Mouse (Mus musculus) embryonic facial prominence, embryonic 10.5 days (tissue): Measurements from ENCODE around the gene Dnajb13. TPM values are rescaled to one million over a fixed set of nuclear protein-coding genes. Genes with fewer than 3 reads are reported as not detected.

ENCODE experiments used
- DNase-seq: peaks from one replicate; pipeline ENCODE4 v3.0.0-alpha.2; 2017; ENCODE audit warnings: low spot score
- H3K27ac ChIP-seq: fragments of 300-500 bp; sonication (generic); replicated peaks from 2 replicates; pipeline ENCODE4 v1.5.1; 2016; ENCODE audit warnings: mild to moderate bottlenecking
- H3K27me3 ChIP-seq: fragments of 300-500 bp; sonication (generic); replicated peaks from 2 replicates; pipeline ENCODE4 v1.6.1; 2016; ENCODE audit warnings: low read depth, mild to moderate bottlenecking; ENCODE audit not compliant: poor library complexity, severe bottlenecking
- H3K36me3 ChIP-seq: fragments of 300-500 bp; sonication (generic); replicated peaks from 2 replicates; pipeline ENCODE4 v1.6.1; 2016; ENCODE audit warnings: mild to moderate bottlenecking, moderate library complexity
- H3K4me1 ChIP-seq: fragments of 300-500 bp; sonication (generic); 2 replicates; pipeline ENCODE4 v1.6.1; 2016
- H3K4me3 ChIP-seq: fragments of 300-500 bp; sonication (generic); 2 replicates; pipeline ENCODE4 v1.5.1; 2016; ENCODE audit warnings: mild to moderate bottlenecking, moderate library complexity
- H3K9me3 ChIP-seq: fragments of 300-500 bp; sonication (generic); 2 replicates; pipeline ENCODE4 v1.6.1; 2016; ENCODE audit warnings: mild to moderate bottlenecking
- WGBS: fragments of 180-500 bp; shearing (Covaris S2); methylation state at CpG from one replicate; pipeline ENCODE4 v1.1.7; 2016; 5-methylcytosine and 5-hydroxymethylcytosine counted together
- polyA plus RNA-seq: library from polyadenylated mRNA; unstranded; fragments of >200 nt; fragmentation: Nextera tagmentation; extraction: Ambion mirVana; gene quantifications from 2 replicates; pipeline ENCODE4 v1.2.1, GENCODE M21; 2016

Gene Dnajb13
- 0.27 and 0.38 TPM in 2 replicates for polyA plus RNA-seq

- H3K4me3 ChIP-seq, result no peak within 1 kb of the TSS
- H3K27ac ChIP-seq, result no peak within 1 kb of the TSS
- H3K36me3 ChIP-seq, result no peaks in the 10 kb centered on the region
- peaks cover 3% of the 10 kb centered on the region; the same call in 1 of the 2 replicates for H3K4me1 ChIP-seq
- peaks cover 19% of the 10 kb centered on the region; the same call in 1 of the 2 replicates for H3K27me3 ChIP-seq
- no peaks in the 10 kb centered on the region for H3K9me3 ChIP-seq
- 54% methylated on average over 11 of the region's 11 CpGs for WGBS
- DNase-seq, result peak; percentile 14
Observed at GRCm38 (mm10) chr7:100514573-100514972, at the start of gene Dnajb13. TSS of gene Dnajb13 (minus strand) at chr7:100514960.

GRCm38 (mm10) chr7:100561861-100562587 lies 47.3 kb upstream of the Dnajb13 start:
- DNase-seq, result no peak
- Histone ChIP-seq H3K4me1 (no peaks in the 10 kb centered on the region), H3K9me3 (no peaks in the 10 kb centered on the region), H3K4me3 (no peak overlapping the region), H3K27me3 (no peaks in the 10 kb centered on the region), H3K36me3 (peaks cover 8% of the 10 kb centered on the region; the same call in 1 of the 2 replicates), H3K27ac (no peak overlapping the region)
- WGBS, result 77% methylated on average over 11 of the region's 11 CpGs

DNA sequence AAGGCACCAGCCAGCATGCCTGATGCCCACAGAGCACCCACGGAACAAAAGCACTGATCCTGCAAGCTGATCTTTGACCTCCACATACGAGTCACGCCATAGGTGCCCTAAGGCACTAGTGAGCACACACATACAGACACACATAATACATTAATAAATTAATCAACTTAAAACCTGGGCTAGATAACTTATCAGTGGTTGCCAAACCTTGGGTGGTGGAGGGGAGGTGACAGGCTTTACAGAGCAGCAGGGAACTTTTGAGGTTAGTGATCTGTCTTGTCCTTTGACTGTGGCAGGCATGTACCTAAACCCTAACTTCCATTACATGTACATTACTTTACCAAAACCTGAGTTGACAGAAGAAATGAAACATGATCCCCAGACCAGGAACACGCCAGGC lies 44.6 kb upstream of the Dnajb13 start:
- Histone ChIP-seq H3K9me3 (no peaks in the 10 kb centered on the region), H3K4me3 (no peak overlapping the region), H3K27me3 (no peaks in the 10 kb centered on the region), H3K4me1 (peaks cover 6% of the 10 kb centered on the region), H3K27ac (no peak overlapping the region), H3K36me3 (no peaks in the 10 kb centered on the region)
- DNase-seq, result no peak
- WGBS, result 84% methylated on average over 4 of the region's 4 CpGs

GRCm38 (mm10) chr7:100557241-100557640 lies 42.5 kb upstream of the Dnajb13 start:
- Histone ChIP-seq H3K9me3 (no peaks in the 10 kb centered on the region), H3K4me3 (no peak overlapping the region), H3K36me3 (no peaks in the 10 kb centered on the region), H3K4me1 (peaks cover 6% of the 10 kb centered on the region), H3K27me3 (no peaks in the 10 kb centered on the region), H3K27ac (no peak overlapping the region)
- WGBS, result 87% methylated on average over 5 of the region's 5 CpGs
- no peak for DNase-seq

GRCm38 (mm10) chr7:100555431-100555951 lies 40.7 kb upstream of the Dnajb13 start:
- peaks cover 4% of the 10 kb centered on the region; the same call in 1 of the 2 replicates for H3K36me3 ChIP-seq
- WGBS, result 21% methylated on average over 13 of the region's 13 CpGs
- H3K4me3 ChIP-seq, result peak overlapping the region; percentile 26; the same call in 1 of the 2 replicates
- peak; percentile 53 for DNase-seq
- H3K27me3 ChIP-seq, result no peaks in the 10 kb centered on the region
- H3K4me1 ChIP-seq, result peaks cover 6% of the 10 kb centered on the region
- peak overlapping the region; percentile 78 for H3K27ac ChIP-seq
- no peaks in the 10 kb centered on the region for H3K9me3 ChIP-seq

GRCm38 (mm10) chr7:100554939-100555338 lies 40.2 kb upstream of the Dnajb13 start:
- 65% methylated on average over 5 of the region's 5 CpGs for WGBS
- Histone ChIP-seq H3K27ac (peak overlapping the region; percentile 36; the same call in 1 of the 2 replicates), H3K27me3 (no peaks in the 10 kb centered on the region), H3K9me3 (no peaks in the 10 kb centered on the region), H3K36me3 (peaks cover 4% of the 10 kb centered on the region; the same call in 1 of the 2 replicates), H3K4me1 (peaks cover 6% of the 10 kb centered on the region), H3K4me3 (no peak overlapping the region)
- no peak for DNase-seq

DNA sequence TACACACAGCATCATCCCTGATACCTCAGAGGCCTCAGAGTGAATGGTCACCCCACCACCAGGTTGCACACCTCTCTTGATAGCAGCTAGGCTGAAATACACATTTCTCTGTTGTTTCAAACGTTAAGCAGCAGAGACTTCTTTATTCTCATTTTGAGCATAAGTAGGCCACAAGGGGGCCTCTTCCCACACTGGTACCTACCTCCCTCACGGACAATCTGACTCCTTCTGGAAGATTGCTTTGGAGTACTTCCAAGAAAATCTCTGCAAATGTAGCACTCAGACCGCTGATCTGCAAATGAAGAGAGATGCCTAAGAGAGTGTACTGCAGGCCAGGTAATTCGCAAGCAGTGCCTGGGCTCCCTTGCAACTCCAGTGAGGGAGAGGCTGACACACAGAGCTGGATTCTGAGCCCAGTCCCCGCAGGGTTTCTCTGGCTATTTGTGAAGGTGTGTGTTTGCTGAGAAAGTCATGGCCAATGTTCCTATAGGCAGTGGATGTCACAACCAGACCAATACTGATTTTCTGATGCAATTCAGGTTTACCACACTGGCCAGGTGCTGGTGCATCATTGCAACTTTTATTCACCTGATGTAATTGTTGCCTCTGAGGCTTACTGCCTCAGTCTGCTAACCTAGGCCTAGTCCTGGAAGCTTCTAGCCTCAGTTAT lies 35.7 kb upstream of the Dnajb13 start:
- DNase-seq, result no peak
- Histone ChIP-seq H3K27ac (no peak overlapping the region), H3K36me3 (peaks cover 14% of the 10 kb centered on the region), H3K27me3 (no peaks in the 10 kb centered on the region), H3K9me3 (no peaks in the 10 kb centered on the region), H3K4me1 (peaks cover 2% of the 10 kb centered on the region), H3K4me3 (no peak overlapping the region)
- WGBS, result 71% methylated on average over 5 of the region's 5 CpGs

DNA sequence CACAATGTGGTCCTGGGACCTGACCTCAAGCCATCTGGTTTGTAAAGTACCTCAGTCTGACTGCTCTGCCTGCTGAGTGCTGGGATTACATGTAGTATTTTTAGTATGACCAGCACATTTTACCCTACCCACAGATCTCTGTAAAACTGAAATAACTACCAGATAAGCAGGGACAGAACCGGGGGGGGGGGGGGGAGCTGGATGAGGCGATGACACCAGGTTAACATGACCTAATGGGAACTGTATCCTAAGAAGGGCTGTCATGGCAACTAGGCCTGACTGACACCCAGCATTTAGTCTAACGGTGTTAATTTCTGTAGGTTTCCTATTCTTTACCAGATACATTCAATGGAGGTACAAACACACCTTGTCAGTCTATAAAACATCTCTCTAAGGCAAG lies 35.0 kb upstream of the Dnajb13 start:
- no peak for DNase-seq
- Histone ChIP-seq H3K36me3 (peaks cover 14% of the 10 kb centered on the region), H3K9me3 (no peaks in the 10 kb centered on the region), H3K27ac (no peak overlapping the region), H3K27me3 (no peaks in the 10 kb centered on the region), H3K4me1 (no peaks in the 10 kb centered on the region; the same call in 1 of the 2 replicates), H3K4me3 (no peak overlapping the region)
- WGBS, result 96% methylated on average over 3 of the region's 3 CpGs

- Histone ChIP-seq H3K4me3 (no peak overlapping the region), H3K36me3 (peaks cover 14% of the 10 kb centered on the region), H3K27ac (no peak overlapping the region), H3K9me3 (no peaks in the 10 kb centered on the region), H3K27me3 (no peaks in the 10 kb centered on the region), H3K4me1 (no peaks in the 10 kb centered on the region)
- no peak for DNase-seq
- 85% methylated on average over 4 of the region's 4 CpGs for WGBS
Observed at GRCm38 (mm10) chr7:100547631-100548030, 32.9 kb upstream of the Dnajb13 start.

- WGBS, result 56% methylated on average over 1 of the region's 1 CpGs
- no peak overlapping the region for H3K27ac ChIP-seq
- no peak overlapping the region for H3K4me3 ChIP-seq
- no peaks in the 10 kb centered on the region for H3K27me3 ChIP-seq
- H3K36me3 ChIP-seq, result peaks cover 21% of the 10 kb centered on the region
- no peaks in the 10 kb centered on the region for H3K4me1 ChIP-seq
- no peaks in the 10 kb centered on the region for H3K9me3 ChIP-seq
- no peak for DNase-seq
Observed at GRCm38 (mm10) chr7:100544437-100544836, 29.7 kb upstream of the Dnajb13 start.

DNA sequence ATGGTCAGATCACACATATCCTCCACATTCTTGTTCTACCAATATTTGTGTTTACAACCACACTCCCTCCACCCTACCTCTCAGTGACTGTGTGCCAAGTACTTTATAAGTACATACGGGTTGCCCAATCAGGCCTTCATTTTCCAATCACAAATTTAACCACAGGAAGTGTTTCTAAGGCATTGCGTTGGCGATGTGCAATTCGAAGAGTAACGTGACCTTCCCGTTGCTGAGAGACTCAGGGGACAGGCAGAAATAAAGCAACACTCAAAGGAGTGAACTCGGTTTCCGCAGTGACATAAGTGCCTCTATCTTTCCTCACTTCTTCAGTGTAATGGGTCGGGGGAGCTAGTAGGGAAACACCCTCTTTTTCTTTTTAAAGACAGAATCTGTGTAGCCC lies 24.8 kb upstream of the Dnajb13 start:
- H3K27ac ChIP-seq, result no peak overlapping the region
- WGBS, result 96% methylated on average over 9 of the region's 9 CpGs
- no peak for DNase-seq
- H3K4me1 ChIP-seq, result peaks cover 14% of the 10 kb centered on the region
- no peaks in the 10 kb centered on the region for H3K9me3 ChIP-seq
- peaks cover 20% of the 10 kb centered on the region for H3K36me3 ChIP-seq
- no peak overlapping the region for H3K4me3 ChIP-seq
- no peaks in the 10 kb centered on the region for H3K27me3 ChIP-seq

DNA sequence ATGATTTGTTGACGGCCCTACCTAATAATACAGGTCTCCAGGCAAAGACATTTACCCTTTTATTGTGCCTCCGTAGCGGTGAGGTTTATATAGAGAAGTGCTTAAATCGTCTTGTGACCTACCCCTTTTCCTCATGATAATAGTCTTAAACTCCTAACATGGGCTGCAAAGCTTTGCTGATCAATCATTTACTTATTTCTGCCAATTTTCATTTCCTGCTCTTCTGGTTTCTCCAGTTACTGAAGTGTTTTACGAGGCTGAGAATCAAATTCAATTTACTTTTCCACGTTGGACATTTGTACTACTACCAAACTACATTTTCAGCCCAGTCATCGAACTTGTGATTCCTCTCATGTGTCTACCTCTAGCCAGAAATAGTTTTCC lies 22.8 kb upstream of the Dnajb13 start:
- Histone ChIP-seq H3K36me3 (peaks cover 20% of the 10 kb centered on the region), H3K27me3 (no peaks in the 10 kb centered on the region), H3K9me3 (no peaks in the 10 kb centered on the region), H3K4me3 (peak overlapping the region; percentile 69), H3K4me1 (peaks cover 14% of the 10 kb centered on the region), H3K27ac (peak overlapping the region; percentile 88)
- 34% methylated on average over 7 of the region's 7 CpGs for WGBS
- DNase-seq, result no peak
